Mouse (Mus musculus) MEL (cell line): ENCODE results near the gene Arhgef1.

Experiments used
- CHD2 ChIP-seq: IDR thresholded peaks from 2 replicates; pipeline ENCODE4 v1.6.1; 2011; ENCODE audit warnings: low read length, improper control_type of control experiment
- CTCF ChIP-seq, 3 experiments: IDR thresholded peaks in 2 of 3; conservative IDR thresholded peaks in 1 of 3; 2 replicates each; pipeline ENCODE4 v1.5.1; 2011 to 2012; ENCODE audit warnings: low read length in 3 of 3, low read depth in 2 of 3, mild to moderate bottlenecking in 2 of 3, improper control_type of control experiment in 1 of 3, inconsistent platforms in 1 of 3, mixed read lengths in 1 of 3, moderate library complexity in 1 of 3; ENCODE audit not compliant: control insufficient read depth in 1 of 3, insufficient read depth in 1 of 3, poor library complexity in 1 of 3, severe bottlenecking in 1 of 3
- EP300 ChIP-seq, 2 experiments: IDR thresholded peaks; 2 replicates each; pipeline ENCODE4 v1.6.1; 2011; ENCODE audit warnings: improper control_type of control experiment in 2 of 2, low read length in 2 of 2, low read depth in 1 of 2, mild to moderate bottlenecking in 1 of 2
- KAT2A ChIP-seq: conservative IDR thresholded peaks from 2 replicates; pipeline ENCODE4 v1.6.1; 2012; ENCODE audit warnings: low read depth, low read length, improper control_type of control experiment, inconsistent platforms
- MAX ChIP-seq: IDR thresholded peaks from 2 replicates; pipeline ENCODE4 v1.6.1; 2011; ENCODE audit warnings: low read length, improper control_type of control experiment
- MAZ ChIP-seq: IDR thresholded peaks from 2 replicates; pipeline ENCODE4 v1.6.1; 2012; ENCODE audit warnings: low read depth, mild to moderate bottlenecking, inconsistent platforms, low read length, improper control_type of control experiment
- POLR2A ChIP-seq, 2 experiments: IDR thresholded peaks; 2 replicates each; pipeline ENCODE4 v1.6.1; 2011 to 2012; ENCODE audit warnings: low read length in 2 of 2, mild to moderate bottlenecking in 2 of 2, control low read depth in 1 of 2, improper control_type of control experiment in 1 of 2, low read depth in 1 of 2, moderate library complexity in 1 of 2; ENCODE audit not compliant: control insufficient read depth in 1 of 2, insufficient read depth in 1 of 2, poor library complexity in 1 of 2
- POLR2AphosphoS2 ChIP-seq: IDR thresholded peaks from 2 replicates; pipeline ENCODE4 v1.6.1; 2011; ENCODE audit warnings: low read length, improper control_type of control experiment
- RCOR1 ChIP-seq: IDR thresholded peaks from 2 replicates; pipeline ENCODE4 v1.6.1; 2012; ENCODE audit warnings: low read depth, mild to moderate bottlenecking, inconsistent platforms, low read length, improper control_type of control experiment
- SIN3A ChIP-seq: IDR thresholded peaks from 2 replicates; pipeline ENCODE4 v1.6.1; 2012; ENCODE audit warnings: low read length, improper control_type of control experiment, inconsistent platforms
- TAL1 ChIP-seq: IDR thresholded peaks from 2 replicates; pipeline ENCODE4 v1.6.1; 2012; ENCODE audit warnings: mild to moderate bottlenecking, inconsistent platforms, low read length, moderate library complexity, mixed read lengths
- ZMIZ1 ChIP-seq: IDR thresholded peaks from 2 replicates; pipeline ENCODE4 v1.6.1; 2012; ENCODE audit warnings: low read depth, mild to moderate bottlenecking, inconsistent platforms, low read length, improper control_type of control experiment, moderate library complexity
- ZNF384 ChIP-seq: IDR thresholded peaks from 2 replicates; pipeline ENCODE4 v1.6.1; 2012; ENCODE audit warnings: low read depth, mild to moderate bottlenecking, inconsistent platforms, low read length, improper control_type of control experiment

GRCm38 (mm10) chr7:24864156-24864555 lies 38.6 kb upstream of the Arhgef1 start:
- TF ChIP-seq POLR2A (IDR thresholded peaks at IDR 0.05; ENCODE audit: control insufficient read depth in 1 of 2, insufficient read depth in 1 of 2, low read depth in 1 of 2, low read length in 2 of 2, poor library complexity in 1 of 2) = no peak
- no peak for TF ChIP-seq CTCF (IDR thresholded peaks at IDR 0.05 in 2 of 3, conservative IDR thresholded peaks at IDR 0.05 in 1 of 3; ENCODE audit: control insufficient read depth in 1 of 3, insufficient read depth in 1 of 3, low read depth in 2 of 3, low read length in 3 of 3, poor library complexity in 1 of 3, severe bottlenecking in 1 of 3)
- no peak for TF ChIP-seq EP300 (IDR thresholded peaks at IDR 0.05; ENCODE audit: low read depth in 1 of 2, low read length in 2 of 2)
- no peak for TF ChIP-seq MAX
- TF ChIP-seq KAT2A = no peak
- no peak for TF ChIP-seq SIN3A
- no peak for TF ChIP-seq RCOR1
- TF ChIP-seq MAZ = no peak
- TF ChIP-seq CHD2 = no peak
- TF ChIP-seq TAL1 = no peak
- TF ChIP-seq ZMIZ1 = no peak
- TF ChIP-seq POLR2AphosphoS2 = no peak
- no peak for TF ChIP-seq ZNF384
